Mouse (Mus musculus) cortical plate, adult 2 months (tissue): ENCODE measurements at regions not wholly inside any gene's neighbourhood (a gene's known extent, or its start where the extent isn't known, plus 50 kb on each side); places are given as distances from the start of the nearest gene placed in this dataset.

Experiments
- CTCF ChIP-seq: fragments of 200-500 bp; IDR thresholded peaks from 2 replicates; pipeline ENCODE4 v1.5.1; 2011; ENCODE audit warnings: mild to moderate bottlenecking, control low read depth, low read length; ENCODE audit not compliant: insufficient read depth; ENCODE audit errors: extremely low read depth
- POLR2A ChIP-seq: fragments of 200-500 bp; IDR thresholded peaks from 2 replicates; pipeline ENCODE4 v1.6.1; 2011; ENCODE audit warnings: mild to moderate bottlenecking, low read length, control low read depth; ENCODE audit not compliant: insufficient read depth; ENCODE audit errors: extremely low read depth

- TF ChIP-seq POLR2A (no peak), CTCF (no peak)
These were observed 339.3 kb upstream of the Tmem161b start for GRCm38 (mm10) chr13:83882839-83883238.
